Mouse (Mus musculus): ENCODE data around the gene Pou2f1.

Pou2f1 gene

GRCm38 (mm10) chr1:165840548-165841230 lies 161.8 kb downstream of the Pou2f1 start:
- peak; percentile 11 for DNase-seq

GRCm38 (mm10) chr1:165839201-165839600 lies 163.3 kb downstream of the Pou2f1 start:
- no peak for DNase-seq

- no peak for DNase-seq
Observed at GRCm38 (mm10) chr1:165837546-165837945, 164.9 kb downstream of the Pou2f1 start.

- DNase-seq = no peak
Observed at GRCm38 (mm10) chr1:165836461-165836860, 166.0 kb downstream of the Pou2f1 start.

GRCm38 (mm10) chr1:165834633-165834975 lies 167.9 kb downstream of the Pou2f1 start:
- no peak for DNase-seq

- DNase-seq = no peak
Observed at GRCm38 (mm10) chr1:165833910-165834632, 168.4 kb downstream of the Pou2f1 start.

- DNase-seq = no peak
Observed at GRCm38 (mm10) chr1:165833244-165833643, 169.2 kb downstream of the Pou2f1 start.

GRCm38 (mm10) chr1:165829890-165830289 lies 172.6 kb downstream of the Pou2f1 start:
- DNase-seq = no peak

- no peak for DNase-seq
Observed at GRCm38 (mm10) chr1:165828615-165829014, 173.9 kb downstream of the Pou2f1 start.

GRCm38 (mm10) chr1:165828173-165828572 lies 174.3 kb downstream of the Pou2f1 start:
- DNase-seq = no peak

GRCm38 (mm10) chr1:165822031-165822430 lies 180.4 kb downstream of the Pou2f1 start:
- DNase-seq = no peak

GRCm38 (mm10) chr1:165819147-165819546 lies 183.3 kb downstream of the Pou2f1 start:
- DNase-seq = no peak

GRCm38 (mm10) chr1:165818145-165818860 lies 184.2 kb downstream of the Pou2f1 start:
- DNase-seq = no peak

- DNase-seq = no peak
Observed at GRCm38 (mm10) chr1:165817264-165817663, 185.2 kb downstream of the Pou2f1 start.

GRCm38 (mm10) chr1:165816391-165816790 lies 186.1 kb downstream of the Pou2f1 start:
- no peak for DNase-seq
